Comparison of ENCODE assay signal across 22 mouse cellular contexts in the genomic region with DNA sequence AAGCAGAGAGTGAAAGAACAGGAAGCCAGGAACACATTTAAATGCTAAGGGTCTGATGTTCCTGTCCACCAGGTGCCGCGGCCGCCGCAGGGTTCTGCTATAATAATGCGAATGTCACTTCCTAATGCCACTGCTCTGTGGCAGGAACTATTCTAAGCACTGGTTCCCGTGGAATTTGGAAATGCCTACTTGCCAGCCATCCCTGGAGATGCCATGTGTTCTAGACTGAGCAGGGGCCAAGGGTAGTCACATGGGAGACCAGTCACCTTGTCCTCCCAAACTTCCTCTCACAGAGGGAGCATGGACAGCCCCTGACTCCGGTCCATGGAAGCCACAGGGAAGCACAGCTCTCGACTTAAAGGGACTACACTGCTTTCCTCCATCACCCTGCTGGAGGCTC.
DNase-seq lines count a peak whose midpoint lies in the region; ATAC-seq and TF ChIP-seq lines count a peak whose summit lies in the region.
"Had no signal": no experiment of that assay in that cellular context is flagged by ENCODE, and none has a peak within 500 bp of the region (broad histone marks: within the 10 kb centered on the region; RNA-seq: fewer than 3 reads in every experiment).

No protein-coding gene starts in this region.

- no peak for TF ChIP-seq CTCF in cerebellum, adult 2 months (IDR thresholded peaks at IDR 0.05; ENCODE audit: borderline replicate concordance, insufficient read depth, low read depth, low read length)

- no peaks in the 10 kb centered on the region for H3K9me3 ChIP-seq in forebrain, embryonic 16.5 days (ENCODE audit: control insufficient read depth, low read length)
- H3K9me3 ChIP-seq: embryonic facial prominence, embryonic 15.5 days; forebrain, embryonic 10.5 days; heart, embryonic 10.5 days had no signal

- 15% methylated on average over 8 of the region's 8 CpGs for WGBS in cerebellum, adult 2 months
- 84% methylated on average over 8 of the region's 8 CpGs for WGBS in forebrain, embryonic 16.5 days

- H3K4me2 ChIP-seq in forebrain, embryonic 16.5 days (ENCODE audit: low read length) = no peak overlapping the region
- H3K4me2 ChIP-seq: embryonic facial prominence, embryonic 15.5 days; hindbrain, embryonic 14.5 days had no signal

- no peak overlapping the region for H3K9ac ChIP-seq in forebrain, embryonic 16.5 days (replicated peaks; ENCODE audit: low read depth, low read length)
- H3K9ac ChIP-seq: embryonic facial prominence, embryonic 15.5 days; hindbrain, embryonic 14.5 days had no signal

- H3K27me3 ChIP-seq in cerebellum, adult 2 months (ENCODE audit: control insufficient read depth, insufficient read depth, low read length) = no peaks in the 10 kb centered on the region
- H3K27me3 ChIP-seq in forebrain, embryonic 16.5 days (replicated peaks; ENCODE audit: control insufficient read depth, insufficient read depth, low read length) = no peaks in the 10 kb centered on the region
- H3K27me3 ChIP-seq: embryonic facial prominence, embryonic 15.5 days had no signal

- ATAC-seq in hematopoietic stem cell, adult 5-6 weeks (replicated peaks in 1 of 2; ENCODE audit: insufficient read depth in 1 of 2, low FRiP score in 2 of 2, low TSS enrichment in 1 of 2, low read depth in 1 of 2, poor library complexity in 2 of 2, severe bottlenecking in 2 of 2) = peak; percentile 17 to 29; a peak in 2 of 4 replicates
- ATAC-seq in forebrain, embryonic 16.5 days = no peak
- ATAC-seq: activated CD4-positive, CD25-positive, alpha-beta regulatory T cell, adult 4 months; forebrain, embryonic 14.5 days; intestine, embryonic 16.5 days; Patski had no signal

- H3K36me3 ChIP-seq in forebrain, embryonic 16.5 days (ENCODE audit: control insufficient read depth, insufficient read depth) = no peaks in the 10 kb centered on the region
- H3K36me3 ChIP-seq: embryonic facial prominence, embryonic 15.5 days; forebrain, embryonic 10.5 days; heart, embryonic 10.5 days had no signal

- no peak overlapping the region for H3K4me3 ChIP-seq in cerebellum, adult 2 months (replicated peaks; ENCODE audit: insufficient read depth, low read depth, low read length)
- no peak overlapping the region for H3K4me3 ChIP-seq in forebrain, embryonic 16.5 days (replicated peaks; ENCODE audit: low read length)
- H3K4me3 ChIP-seq: embryonic facial prominence, embryonic 15.5 days; erythroblast, embryonic 14.5 days; forebrain, embryonic 10.5 days; heart, embryonic 10.5 days had no signal

- no peak overlapping the region for H3K27ac ChIP-seq in cerebellum, adult 2 months (ENCODE audit: insufficient read depth, low read length)
- no peak overlapping the region for H3K27ac ChIP-seq in forebrain, embryonic 16.5 days (ENCODE audit: low read length)
- H3K27ac ChIP-seq: embryonic facial prominence, embryonic 15.5 days; forebrain, embryonic 10.5 days; heart, embryonic 10.5 days; hindbrain, embryonic 14.5 days had no signal

- TF ChIP-seq POLR2A in cerebellum, adult 2 months (IDR thresholded peaks at IDR 0.05; ENCODE audit: borderline replicate concordance, insufficient read depth, low read length) = no peak

- DNase-seq in cerebellum, adult 11 months = peak; percentile 13
- peak; percentile 40 to 69 for DNase-seq in cerebellum, adult 2 months
- DNase-seq in cerebellum, postnatal 10 days = peak; percentile 45 to 55
- no peak for DNase-seq in kidney, adult 18-20 months
- DNase-seq in neural tube, embryonic 10.5 days (ENCODE audit: extremely low spot score, low spot score) = no peak
- DNase-seq: adrenal gland, postnatal 14 days; embryo, embryonic 11 days; gastrocnemius, postnatal 10 days; heart, postnatal 10 days; heart, postnatal 4 days; kidney, adult 8-10 months had no signal

- peaks cover 18% of the 10 kb centered on the region for H3K4me1 ChIP-seq in cerebellum, adult 2 months (ENCODE audit: control insufficient read depth, insufficient read depth, low read length)
- no peaks in the 10 kb centered on the region for H3K4me1 ChIP-seq in forebrain, embryonic 16.5 days (replicated peaks; ENCODE audit: control insufficient read depth, insufficient read depth, low read length)
- H3K4me1 ChIP-seq: embryonic facial prominence, embryonic 15.5 days; forebrain, embryonic 10.5 days; heart, embryonic 10.5 days had no signal

Comparison
In these comparisons a context has a peak if more than half of its experiments do, and no peak if none do; other contexts are left out.
1. DNase-seq: peak in cerebellum, adult 11 months (single experiment), cerebellum, adult 2 months (2 of 2) and cerebellum, postnatal 10 days (2 of 2); none in kidney, adult 18-20 months (single experiment) and neural tube, embryonic 10.5 days (single experiment).